Mouse (Mus musculus) left cerebral cortex, adult 8-10 months (tissue): ENCODE measurements at regions not wholly inside any gene's neighbourhood (a gene's known extent, or its start where the extent isn't known, plus 50 kb on each side); places are given as distances from the start of the nearest gene placed in this dataset.

ENCODE experiments used
- DNase-seq, 2 experiments: peaks; one replicate each; pipeline ENCODE4 v3.0.0; 2022; ENCODE audit warnings: low spot score in 2 of 2

DNA sequence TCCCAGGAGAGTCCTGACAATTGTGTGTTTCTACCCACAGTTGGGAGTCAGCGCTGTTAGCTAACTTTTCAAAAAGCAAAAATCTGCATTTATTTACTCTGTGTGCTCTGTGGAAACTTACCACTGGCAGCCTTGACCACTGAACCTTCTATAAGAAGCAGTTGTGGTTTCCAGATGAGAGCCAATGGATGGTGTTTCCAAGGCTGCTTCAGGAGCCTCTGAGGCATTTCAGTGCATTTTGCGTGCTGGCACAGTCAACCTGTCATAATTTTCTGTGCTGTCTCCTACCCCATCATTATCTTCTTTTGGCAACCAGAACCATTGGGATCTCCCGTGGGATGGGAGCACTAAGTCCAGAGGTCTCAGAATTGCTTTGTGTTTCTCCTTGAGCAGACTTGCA lies 60.3 kb downstream of the 4930544G11Rik start:
- DNase-seq: no peak

DNA sequence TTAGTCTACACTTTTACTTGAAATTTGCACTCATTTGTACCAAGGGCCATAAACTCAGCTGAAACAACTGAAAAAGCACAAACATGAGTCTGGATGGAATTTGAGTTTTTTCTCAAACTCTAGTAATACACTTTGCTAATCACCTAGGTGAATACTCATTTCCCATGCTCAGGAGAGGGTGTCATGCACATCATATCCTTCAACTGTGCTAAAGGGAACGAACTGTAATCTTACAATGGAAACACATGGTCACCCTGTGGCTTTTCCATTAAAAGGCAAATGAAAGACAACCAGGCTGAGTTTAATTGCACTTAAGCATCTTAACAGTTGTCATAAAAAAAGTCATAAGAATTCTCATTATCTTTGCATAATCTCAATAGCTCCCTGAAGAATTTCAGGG lies 71.1 kb downstream of the 4930544G11Rik start:
- DNase-seq: no peak

DNA sequence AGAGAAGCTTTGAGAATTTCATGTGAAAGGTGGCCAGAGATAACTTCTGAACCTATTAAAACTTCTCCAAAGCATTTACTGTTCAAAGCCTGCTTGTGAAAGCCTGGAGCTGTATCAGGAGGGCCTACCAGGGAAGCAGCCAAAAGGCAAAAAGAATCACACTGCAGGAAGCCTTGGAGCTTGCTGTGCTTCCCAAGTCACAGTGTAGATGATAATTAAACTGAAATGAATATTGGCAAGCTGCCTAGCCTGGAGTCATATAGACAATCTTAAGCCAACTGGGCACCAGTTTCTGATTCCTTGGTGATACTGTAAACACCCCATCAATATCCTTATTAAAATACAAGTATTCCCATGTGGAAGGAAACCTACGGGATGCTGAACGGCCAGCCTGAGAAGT lies 84.4 kb downstream of the 4930544G11Rik start:
- no peak for DNase-seq

DNA sequence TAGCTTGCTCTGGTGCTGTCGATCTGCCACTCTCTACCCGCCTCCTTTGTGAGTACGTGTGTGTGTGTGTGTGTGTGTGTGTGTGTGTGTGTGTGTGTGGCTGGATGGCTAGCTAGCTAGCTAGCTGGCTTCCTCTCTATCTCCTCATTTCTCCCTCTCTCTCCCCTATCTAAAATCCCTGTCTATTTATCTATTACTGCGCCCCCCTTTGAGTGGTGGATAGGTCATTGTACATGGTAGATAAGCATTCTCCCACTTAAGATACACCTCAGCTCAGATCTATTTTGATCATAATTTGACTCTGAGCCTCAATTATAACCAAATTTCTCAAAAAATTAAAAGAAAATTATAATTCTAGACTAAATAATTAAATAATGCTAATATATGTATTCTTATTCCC lies 99.4 kb downstream of the 4930544G11Rik start:
- no peak for DNase-seq

DNA sequence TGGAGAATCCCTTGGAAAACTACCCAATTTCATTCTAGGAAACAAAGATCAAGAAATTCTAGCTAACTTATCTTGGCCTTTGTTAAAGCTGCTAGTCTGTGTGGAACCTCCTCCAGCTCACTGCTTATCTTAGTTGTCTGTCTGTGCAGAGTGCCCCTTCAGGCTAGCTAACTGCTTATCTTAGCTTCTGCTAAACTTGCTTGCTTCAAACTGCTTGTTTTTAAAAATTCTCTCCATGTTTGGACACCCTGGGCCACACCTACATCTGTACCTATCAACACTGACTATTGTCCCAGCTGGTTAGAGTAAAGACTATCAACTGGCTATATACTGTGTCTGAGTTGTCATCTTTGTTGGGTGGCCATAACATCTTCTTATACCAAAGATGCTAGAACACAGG lies 100.0 kb downstream of the 4930544G11Rik start:
- DNase-seq: no peak

DNA sequence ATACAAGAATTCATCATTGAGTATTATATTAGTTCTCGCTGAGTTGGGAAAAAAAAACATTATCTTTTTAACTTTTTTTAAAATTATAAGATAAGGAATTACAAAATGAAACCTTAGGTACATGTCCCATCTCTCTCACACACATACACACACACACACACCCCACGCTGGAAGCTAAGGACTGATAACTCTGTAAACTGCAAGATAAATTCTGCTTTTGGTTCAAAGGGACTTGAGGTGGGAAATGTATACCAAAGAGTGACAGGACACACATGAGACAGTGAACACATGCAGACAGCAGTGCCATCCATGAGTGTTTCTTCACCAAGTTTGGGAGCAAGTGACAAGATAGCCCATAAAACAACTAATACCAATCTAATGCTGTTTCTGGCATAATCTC lies 100.8 kb downstream of the 4930544G11Rik start:
- DNase-seq: no peak

DNA sequence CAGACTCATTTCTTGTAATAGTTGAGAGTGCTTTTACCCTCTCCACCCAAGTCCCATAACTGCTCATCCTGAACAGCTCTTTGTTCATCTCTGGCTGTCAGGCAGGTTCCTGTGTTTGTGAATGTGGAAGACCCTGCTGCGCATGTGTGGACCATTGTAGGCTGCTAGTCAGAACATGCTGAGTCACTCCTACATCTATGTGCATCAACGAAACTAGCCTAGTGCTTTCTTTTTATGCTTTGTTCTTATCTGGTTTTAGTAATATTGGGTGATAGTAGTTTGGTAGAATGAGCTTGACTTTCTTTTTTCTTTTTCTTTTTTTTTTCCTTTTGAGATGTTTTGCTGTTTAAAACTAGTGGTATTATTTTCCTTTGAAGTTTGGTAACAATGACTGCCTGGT lies 116.5 kb downstream of the 4930544G11Rik start:
- no peak for DNase-seq

DNA sequence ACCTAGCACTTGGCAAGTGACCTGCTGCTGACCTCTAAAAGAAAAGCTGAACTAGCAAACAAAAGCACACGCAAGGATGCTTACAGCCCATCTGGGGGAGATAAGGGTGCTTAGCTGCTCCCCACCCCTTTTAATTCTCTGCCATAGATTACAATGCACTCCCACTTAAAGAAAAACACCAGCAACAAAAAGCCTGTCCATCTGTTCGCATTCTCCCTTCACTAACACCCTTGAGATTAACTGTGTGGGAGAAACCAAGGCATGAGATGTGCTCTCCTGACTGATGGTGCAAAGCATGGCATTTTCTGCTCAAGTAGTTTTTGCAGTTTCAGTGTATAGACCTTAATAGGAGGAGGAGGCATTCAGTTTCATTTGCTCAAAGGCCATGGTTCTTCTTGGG lies 125.0 kb downstream of the 4930544G11Rik start:
- no peak for DNase-seq

DNA sequence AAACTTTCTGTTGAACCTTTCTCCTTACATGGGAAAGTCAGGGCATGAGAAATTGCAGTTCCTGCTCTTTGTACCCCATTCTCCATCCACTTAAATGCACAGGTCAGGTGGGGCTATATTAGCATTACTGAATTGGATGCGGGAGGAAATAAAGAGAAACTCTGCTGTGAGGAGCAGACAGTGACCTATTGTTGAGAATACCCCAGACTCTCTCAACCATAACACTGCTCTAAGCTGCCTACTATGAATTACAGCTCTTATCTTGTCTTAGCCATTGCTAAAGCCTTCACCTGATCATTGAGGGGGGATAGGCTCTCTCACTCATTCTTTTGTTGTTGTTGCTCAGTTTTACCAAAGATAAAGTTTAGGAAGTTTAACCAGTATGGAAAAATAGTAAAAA lies 126.4 kb downstream of the 4930544G11Rik start:
- no peak for DNase-seq

DNA sequence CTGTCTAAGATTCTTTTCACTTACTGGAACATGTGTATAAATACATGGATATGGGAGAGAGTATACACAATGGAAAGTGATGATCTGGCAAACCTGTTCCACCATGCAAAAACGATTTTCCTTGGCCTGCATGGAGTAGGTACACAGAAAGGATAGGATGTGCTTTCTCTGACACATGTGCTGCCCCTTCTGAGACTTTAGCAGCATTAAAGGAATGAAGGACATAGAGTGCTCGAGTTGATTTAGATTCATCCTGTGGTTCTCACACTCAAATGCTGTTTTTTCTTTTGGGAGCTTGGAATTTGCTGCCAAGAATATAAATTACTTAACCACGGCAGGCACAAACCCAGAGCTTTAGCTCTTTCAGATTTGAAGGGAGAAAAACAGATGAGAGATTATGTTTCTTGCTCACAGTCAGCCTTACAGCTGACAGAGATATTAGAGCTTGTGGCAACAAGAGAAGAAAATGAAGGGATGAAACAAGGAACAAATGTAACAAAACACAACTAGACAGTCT lies 149.2 kb downstream of the 4930544G11Rik start:
- DNase-seq: no peak

DNA sequence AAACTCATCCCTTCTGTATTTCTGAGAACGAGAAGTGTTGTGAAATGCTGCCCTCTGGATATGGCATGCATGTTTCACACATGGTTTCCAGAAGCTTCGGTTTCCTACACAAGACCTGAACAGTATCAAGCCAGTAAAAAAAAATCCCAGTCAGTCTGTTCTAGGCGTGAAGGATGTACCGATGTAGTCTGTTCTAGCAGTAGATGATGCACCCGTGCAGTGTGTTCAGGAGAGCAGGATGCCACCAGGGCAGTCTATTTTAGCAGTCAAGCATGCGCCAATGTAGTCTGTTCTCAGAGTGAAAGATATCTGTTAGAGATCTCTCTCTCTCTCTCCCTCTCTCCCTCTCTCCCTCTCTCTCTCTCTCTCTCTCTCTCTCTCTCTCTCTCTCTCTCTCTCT lies 162.0 kb downstream of the 4930544G11Rik start:
- DNase-seq: no peak

DNA sequence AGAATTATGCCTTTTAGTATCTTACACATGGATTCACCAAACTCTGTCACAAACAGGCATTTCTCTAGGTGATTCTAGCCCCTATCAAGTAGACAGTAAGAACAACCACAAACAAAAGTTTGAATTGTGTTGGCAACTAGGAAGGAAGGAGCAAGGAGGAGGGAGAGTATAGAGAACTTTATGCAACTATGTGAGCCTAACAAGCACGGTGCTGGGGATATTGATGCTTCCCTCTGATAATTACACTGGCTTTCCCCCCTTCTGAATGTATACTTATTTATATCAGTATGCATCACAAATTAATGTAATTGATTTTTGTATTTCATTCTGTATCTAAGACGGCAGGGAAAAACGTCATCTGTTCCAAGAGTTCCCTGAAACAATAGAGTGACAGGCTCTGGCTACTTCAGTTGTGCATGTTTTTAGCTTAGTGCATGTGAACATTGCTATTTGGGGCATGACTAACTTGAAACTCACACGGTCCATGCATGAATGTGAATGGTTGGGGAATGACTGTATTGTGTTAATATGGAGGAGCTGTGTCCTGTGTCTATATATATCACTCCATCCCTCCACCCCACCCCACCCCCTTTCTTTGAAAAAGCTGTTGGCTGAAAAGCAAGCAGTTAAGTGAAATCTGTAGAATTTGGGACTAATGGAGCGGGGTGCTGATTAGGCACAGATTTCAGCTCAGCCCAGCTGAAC lies 169.2 kb downstream of the 4930544G11Rik start:
- no peak for DNase-seq

DNA sequence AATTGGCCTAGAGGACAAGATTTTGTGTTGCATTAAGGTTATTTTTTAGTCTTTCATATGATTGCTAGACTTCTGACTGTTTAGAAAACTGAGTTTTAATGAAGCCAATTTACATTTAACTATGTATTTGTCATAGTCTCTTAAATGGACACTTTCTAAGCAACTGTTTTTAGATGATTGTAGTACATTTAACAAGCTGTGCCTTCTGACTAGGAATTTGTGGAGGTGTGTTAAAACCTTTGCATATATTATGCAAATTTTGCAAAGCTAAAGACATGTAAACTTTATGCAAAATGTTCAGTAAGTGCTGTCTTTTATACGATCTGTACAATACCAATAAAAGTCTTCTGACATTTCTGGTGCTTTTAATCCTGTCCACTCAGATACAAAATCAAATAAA lies 171.9 kb downstream of the 4930544G11Rik start:
- no peak for DNase-seq

DNA sequence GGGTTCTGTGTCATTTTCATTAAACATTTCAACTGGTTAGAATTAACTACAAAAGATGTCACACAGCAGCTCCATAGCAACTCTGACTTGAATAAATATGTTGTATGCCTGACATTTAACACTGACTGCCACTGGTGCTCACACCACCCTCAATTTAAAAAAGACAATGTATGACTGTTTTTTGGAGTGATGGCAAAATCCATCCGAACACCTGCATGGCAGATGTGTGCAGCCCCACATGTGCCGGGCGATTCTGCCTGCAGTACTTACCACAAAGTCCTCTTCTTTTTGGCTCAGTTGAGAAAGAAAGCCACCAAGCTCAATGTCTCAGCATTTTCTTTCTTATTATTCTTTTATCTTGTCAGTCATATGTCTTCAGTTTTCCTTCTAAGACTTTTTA lies 199.4 kb downstream of the 4930544G11Rik start:
- DNase-seq: no peak

DNA sequence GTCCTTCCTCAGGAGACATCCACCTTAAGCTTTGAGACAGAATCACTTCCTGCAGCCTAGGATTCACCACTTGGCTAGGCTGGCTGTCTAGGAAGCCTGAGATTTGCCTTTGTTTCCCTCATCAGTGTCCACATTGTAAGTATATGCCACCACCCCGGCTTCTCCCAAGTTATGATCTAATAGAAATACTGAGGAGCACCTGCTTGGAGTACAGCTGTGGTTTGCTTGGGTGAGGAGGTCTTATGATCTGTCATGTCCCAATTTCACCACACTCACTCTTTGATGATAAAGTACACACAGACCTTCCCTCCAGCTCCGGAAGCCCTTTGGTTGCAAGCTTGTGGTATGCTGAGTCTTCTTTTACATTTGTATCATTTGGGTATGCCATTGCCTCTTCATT lies 202.4 kb downstream of the 4930544G11Rik start:
- no peak for DNase-seq

DNA sequence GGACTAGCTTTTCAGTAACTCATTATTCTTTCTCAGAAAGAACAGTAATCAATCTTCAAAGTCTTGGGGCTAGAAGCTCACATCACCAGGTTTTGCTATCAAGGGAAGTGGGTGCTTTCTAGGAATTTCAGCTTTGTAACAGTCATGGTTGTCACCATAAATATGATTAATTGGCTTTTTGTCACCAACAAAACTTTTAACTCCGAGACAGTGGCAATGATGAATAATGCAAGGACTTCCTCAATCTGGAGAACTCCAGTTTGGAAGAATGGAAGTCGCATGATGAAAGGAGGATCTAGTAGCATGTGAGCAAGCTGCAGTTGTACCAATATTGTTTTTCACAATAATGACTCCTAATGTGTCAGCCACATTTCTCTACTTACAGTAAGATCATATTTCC lies 208.4 kb downstream of the 4930544G11Rik start:
- no peak for DNase-seq

DNA sequence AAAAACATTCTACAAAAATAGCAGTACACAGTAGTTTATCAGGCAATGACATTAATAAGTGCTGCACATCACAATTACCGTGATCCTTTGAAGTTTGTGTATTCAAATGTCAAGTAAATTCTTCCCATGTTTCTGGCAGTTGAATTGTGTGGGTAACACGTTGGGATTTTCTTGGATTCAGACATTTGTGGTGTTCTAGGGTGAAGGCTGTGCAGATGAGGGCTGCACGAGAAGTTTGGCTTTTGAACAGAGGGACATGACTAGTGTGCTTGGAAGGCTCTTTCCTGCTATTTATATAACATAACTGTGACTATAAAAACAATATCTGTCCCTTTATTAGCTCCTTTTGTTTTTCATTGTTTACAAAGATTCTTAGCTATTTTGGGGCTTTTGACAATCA lies 216.5 kb downstream of the 4930544G11Rik start:
- no peak for DNase-seq

DNA sequence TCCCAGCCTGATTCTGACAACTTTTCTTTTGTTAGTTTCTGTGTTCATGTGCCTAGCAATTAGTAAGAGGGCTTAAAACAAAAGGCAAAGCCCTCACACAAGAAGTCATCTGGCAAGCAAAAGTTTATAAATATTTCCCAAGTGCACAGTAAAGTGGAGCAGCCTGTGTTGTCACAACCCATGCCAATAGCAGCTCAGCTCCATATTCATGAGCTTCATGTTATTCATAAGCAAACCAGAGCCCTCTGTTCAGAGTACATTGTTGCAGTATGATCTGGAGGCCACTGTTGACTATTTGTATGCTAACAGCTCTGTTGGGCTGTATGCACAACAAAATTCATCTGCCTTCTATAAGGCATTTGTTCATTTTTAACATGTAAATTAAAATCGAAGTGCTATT lies 245.6 kb downstream of the 4930544G11Rik start:
- DNase-seq: no peak

DNA sequence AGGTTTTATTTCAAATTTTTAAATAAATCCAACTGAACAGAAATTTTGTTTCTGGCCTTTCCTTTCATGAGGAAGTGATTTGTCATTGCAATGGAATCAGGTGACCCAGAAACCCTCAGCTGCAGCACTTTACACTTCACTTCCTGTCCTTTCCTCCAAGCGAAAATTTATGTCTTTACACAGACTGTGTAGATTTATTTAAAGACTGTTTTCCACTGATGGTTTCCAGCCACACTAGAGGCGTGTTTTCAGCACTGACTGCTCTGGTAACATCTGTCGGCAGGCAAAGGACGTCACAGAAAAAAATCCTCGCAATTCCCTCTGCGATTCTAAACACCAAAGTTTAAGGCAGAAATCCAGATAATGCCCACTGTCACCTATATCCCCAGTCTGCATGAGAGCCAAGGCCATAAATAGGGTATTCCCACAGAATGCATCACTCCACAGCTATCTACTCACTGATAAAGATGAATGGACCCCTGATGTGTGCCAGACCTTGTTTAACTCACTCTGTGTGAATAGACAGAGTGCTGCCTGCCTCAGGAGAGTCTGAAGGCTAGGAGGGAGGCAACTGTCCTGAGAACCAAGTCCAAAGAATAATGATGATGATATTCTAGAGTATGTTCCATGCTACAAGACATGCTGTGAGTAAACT lies 247.9 kb downstream of the 4930544G11Rik start:
- DNase-seq: no peak

DNA sequence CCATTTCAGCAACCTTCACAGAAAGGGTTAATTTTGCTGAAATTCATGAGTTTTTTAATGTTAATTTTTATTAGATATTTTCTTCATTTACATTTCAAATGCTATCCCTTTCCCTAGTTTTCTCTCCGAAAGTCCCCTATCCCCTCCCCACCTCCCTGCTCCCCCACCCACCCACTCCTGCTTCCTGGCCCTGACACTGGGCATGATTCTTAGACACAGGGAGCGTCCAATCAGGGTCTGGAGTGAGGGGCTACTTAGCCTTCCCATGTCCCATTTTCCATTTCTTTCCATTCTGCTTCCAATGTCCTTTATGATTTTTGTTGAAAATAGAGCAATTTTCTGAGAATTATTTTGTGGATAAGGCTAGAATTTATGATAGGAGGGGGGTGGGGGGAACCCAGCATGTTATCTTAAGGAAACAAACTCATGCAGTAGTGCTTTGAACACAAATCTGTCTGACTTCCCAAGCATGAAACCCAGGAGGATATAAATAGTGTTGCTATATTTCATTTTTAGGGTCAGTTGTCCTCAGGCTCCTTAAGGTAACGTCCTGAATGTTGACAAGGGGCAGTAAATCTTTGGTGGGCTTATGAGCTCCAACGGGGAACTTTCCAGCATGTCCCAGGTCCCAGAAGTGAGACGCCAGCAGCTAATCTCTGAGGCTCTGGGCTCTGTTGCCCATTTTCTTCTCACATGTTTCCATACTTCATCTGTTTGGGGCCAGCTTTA lies 254.0 kb downstream of the 4930544G11Rik start:
- DNase-seq: no peak

DNA sequence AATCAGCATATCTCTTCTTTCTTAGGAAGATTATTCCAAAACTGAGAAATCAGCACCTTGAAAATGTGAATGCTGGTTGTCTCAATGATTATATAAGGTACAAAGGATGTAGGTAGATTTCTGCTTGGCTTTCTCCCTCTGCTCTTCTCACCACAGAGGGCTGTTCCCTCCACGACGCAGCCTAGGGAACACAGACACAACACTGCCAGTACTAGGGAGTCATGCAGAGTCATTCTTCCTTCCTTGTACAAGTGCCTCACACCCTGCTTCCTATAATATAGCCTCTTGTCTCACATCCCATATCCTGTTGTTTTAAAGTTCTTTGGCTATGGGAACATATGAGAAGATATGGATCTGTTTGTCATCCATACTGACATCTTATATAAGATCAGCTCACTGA lies 265.1 kb downstream of the 4930544G11Rik start:
- DNase-seq: no peak

DNA sequence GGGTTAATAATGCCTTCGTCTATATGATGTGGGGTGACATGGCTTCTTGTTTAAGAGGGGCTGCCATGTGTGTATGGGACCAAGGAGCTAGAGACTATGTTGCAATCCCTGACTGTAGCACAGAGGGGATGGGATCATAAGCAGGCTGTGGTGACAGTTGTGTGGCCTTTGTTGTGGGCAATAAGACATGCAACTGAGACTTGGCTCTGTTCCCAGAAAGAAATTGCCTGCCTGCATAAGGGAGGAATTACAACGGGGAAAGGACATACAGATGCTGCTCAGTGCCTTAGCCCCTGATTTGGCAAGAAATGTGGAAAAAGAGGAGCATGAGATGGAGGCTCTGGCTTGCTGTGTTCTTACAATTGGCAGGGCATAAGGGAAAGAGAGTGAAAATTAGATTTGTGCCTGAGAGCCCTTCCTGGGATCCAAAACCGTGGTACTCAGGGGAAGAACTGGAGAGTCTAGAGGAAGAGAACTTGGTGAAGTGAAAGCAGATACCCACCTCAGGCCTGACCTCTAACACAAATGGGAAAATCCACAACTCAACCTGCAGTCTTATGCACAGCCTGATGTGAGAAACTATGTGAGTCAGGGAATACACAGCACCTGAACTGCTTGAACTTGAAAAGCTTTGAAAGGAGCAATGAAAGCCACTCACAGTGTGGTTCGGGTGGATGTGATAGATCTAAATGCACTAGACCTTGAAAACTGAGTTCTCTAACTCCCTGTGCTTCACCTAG lies 271.9 kb downstream of the 4930544G11Rik start:
- no peak for DNase-seq
